Mouse (Mus musculus) heart, embryonic 11.5 days (tissue): Measurements from ENCODE around the gene Gm20425. TPM values are rescaled to one million over a fixed set of nuclear protein-coding genes. Genes with fewer than 3 reads are reported as not detected.
"Not testable (repeated sequence)": the region's sequence is repeated elsewhere in the genome, so short reads cannot be mapped to it uniquely, and the experiment has no call there.

Experiments
- ATAC-seq: fragments of 200-750 bp; cut with Nextera tagmentation; replicated peaks from 2 replicates; pipeline ENCODE4 v1.8.0; 2017; ENCODE audit warnings: moderate library complexity; ENCODE audit not compliant: insufficient number of reproducible peaks, low FRiP score, low TSS enrichment
- H3K27ac ChIP-seq: fragments of 300-500 bp; sonication (generic); 2 replicates; pipeline ENCODE4 v1.5.1; 2014; ENCODE audit warnings: mild to moderate bottlenecking, low read depth, low read length
- H3K27me3 ChIP-seq: fragments of 300-500 bp; sonication (generic); 2 replicates; pipeline ENCODE4 v1.6.1; 2014; ENCODE audit warnings: mild to moderate bottlenecking, low read length, mixed read lengths; ENCODE audit not compliant: control insufficient read depth, insufficient read depth
- H3K36me3 ChIP-seq: fragments of 300-500 bp; sonication (generic); 2 replicates; pipeline ENCODE4 v1.6.1; 2014; ENCODE audit warnings: mild to moderate bottlenecking, low read length, moderate library complexity, mixed read lengths; ENCODE audit not compliant: control insufficient read depth, insufficient read depth
- H3K4me1 ChIP-seq: fragments of 300-500 bp; sonication (generic); 2 replicates; pipeline ENCODE4 v1.6.1; 2014; ENCODE audit warnings: low read length; ENCODE audit not compliant: control insufficient read depth, insufficient read depth
- H3K4me2 ChIP-seq: fragments of 300-500 bp; sonication (generic); 2 replicates; pipeline ENCODE4 v1.6.1; 2014; ENCODE audit warnings: mild to moderate bottlenecking, moderate library complexity
- H3K4me3 ChIP-seq: fragments of 300-500 bp; sonication (generic); 2 replicates; pipeline ENCODE4 v1.5.1; 2014; ENCODE audit warnings: low read depth, low read length
- H3K9ac ChIP-seq: fragments of 300-500 bp; sonication (generic); 2 replicates; pipeline ENCODE4 v1.6.1; 2014; ENCODE audit warnings: mild to moderate bottlenecking, low read depth, low read length, moderate library complexity
- H3K9me3 ChIP-seq: fragments of 300-500 bp; sonication (generic); replicated peaks from 2 replicates; pipeline ENCODE4 v1.6.1; 2016; ENCODE audit warnings: low read length; ENCODE audit not compliant: control insufficient read depth
- WGBS: fragments of 180-500 bp; shearing (Covaris S2); extraction: QIAGEN DNeasy Blood & Tissue Kit; methylation state at CpG from one replicate; pipeline ENCODE4 v1.1.7; 2014; ENCODE audit not compliant: insufficient replicate concordance; 5-methylcytosine and 5-hydroxymethylcytosine counted together
- polyA plus RNA-seq: library from polyadenylated mRNA; unstranded; fragments of >200 nt; fragmentation: Nextera tagmentation; extraction: Ambion mirVana; gene quantifications from 2 replicates; pipeline ENCODE4 v1.2.1, GENCODE M21; 2014

The Gm20425 gene
- polyA plus RNA-seq, 1 experiment from 2014 or later: 2.0 TPM

GRCm38 (mm10) chr9:103163806-103164205 is 66.3 kb downstream of the Gm20425 start:
- Histone ChIP-seq H3K36me3 (no peaks in the 10 kb centered on the region), H3K4me2 (no peak overlapping the region), H3K4me1 (no peaks in the 10 kb centered on the region; the same call in 1 of the 2 replicates), H3K27ac (no peak overlapping the region), H3K4me3 (no peak overlapping the region), H3K9ac (no peak overlapping the region), H3K9me3 (no peaks in the 10 kb centered on the region), H3K27me3 (no peaks in the 10 kb centered on the region)
- WGBS: 66% methylated on average over 15 of the region's 15 CpGs
- no peak for ATAC-seq

GRCm38 (mm10) chr9:103155158-103155557 is 74.9 kb downstream of the Gm20425 start:
- not testable (repeated sequence) for H3K27ac ChIP-seq, H3K9ac ChIP-seq, ATAC-seq, H3K36me3 ChIP-seq, H3K4me3 ChIP-seq, H3K4me2 ChIP-seq, H3K9me3 ChIP-seq, H3K4me1 ChIP-seq, H3K27me3 ChIP-seq
- WGBS: 85% methylated on average over 7 of the region's 7 CpGs

DNA sequence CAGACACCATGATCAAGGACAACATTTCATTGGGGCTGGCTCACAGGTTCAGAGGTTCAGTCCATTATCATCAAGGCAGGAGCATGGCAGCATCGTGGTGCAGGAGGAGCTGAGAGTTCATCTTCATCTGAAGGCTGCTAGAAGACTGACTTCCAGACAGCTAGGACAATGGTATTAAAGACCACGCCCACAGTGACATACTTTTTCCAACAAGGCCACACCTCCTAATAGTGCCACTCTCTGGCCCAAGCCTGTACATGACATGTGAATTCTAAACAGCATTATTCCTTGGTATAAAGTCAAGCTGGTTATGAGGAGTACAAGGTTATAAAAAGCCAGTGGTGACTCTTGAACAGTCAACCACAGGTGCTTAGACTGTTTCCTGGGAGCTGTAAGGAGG is 75.5 kb downstream of the Gm20425 start:
- Histone ChIP-seq H3K27me3 (no peaks in the 10 kb centered on the region), H3K4me2 (no peak overlapping the region), H3K27ac (no peak overlapping the region), H3K4me3 (no peak overlapping the region), H3K36me3 (no peaks in the 10 kb centered on the region), H3K4me1 (no peaks in the 10 kb centered on the region), H3K9me3 (no peaks in the 10 kb centered on the region), H3K9ac (no peak overlapping the region)
- WGBS: 79% methylated on average over 2 of the region's 2 CpGs
- no peak for ATAC-seq

DNA sequence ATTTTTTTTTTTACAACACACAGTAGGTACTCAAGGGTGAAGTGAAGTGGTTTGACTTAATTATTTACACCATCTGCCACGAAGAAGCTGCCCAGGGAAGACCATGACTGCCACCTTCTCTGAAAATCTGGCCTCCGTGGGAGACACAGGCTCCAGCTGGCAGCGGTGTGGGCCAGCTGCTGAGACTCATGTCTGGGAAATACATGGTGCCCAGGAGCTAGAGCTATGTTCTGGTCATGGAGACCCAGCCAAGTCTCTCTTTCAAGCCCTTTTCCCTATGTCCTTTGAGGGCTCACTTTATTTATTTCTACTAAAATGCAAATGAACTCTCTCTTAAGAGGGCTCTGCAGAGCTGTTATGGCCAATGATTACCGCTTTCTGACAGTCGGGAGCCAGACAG is 76.8 kb downstream of the Gm20425 start:
- ATAC-seq: no peak
- Histone ChIP-seq H3K36me3 (no peaks in the 10 kb centered on the region), H3K9me3 (no peaks in the 10 kb centered on the region), H3K27me3 (no peaks in the 10 kb centered on the region), H3K4me1 (no peaks in the 10 kb centered on the region), H3K4me2 (no peak overlapping the region), H3K9ac (no peak overlapping the region), H3K4me3 (no peak overlapping the region), H3K27ac (no peak overlapping the region)
- 72% methylated on average over 5 of the region's 5 CpGs for WGBS

GRCm38 (mm10) chr9:103149074-103149799 is 80.9 kb downstream of the Gm20425 start:
- no peaks in the 10 kb centered on the region for H3K9me3 ChIP-seq
- 76% methylated on average over 12 of the region's 12 CpGs for whole genome bisulfite sequencing
- H3K9ac ChIP-seq: no peak overlapping the region

DNA sequence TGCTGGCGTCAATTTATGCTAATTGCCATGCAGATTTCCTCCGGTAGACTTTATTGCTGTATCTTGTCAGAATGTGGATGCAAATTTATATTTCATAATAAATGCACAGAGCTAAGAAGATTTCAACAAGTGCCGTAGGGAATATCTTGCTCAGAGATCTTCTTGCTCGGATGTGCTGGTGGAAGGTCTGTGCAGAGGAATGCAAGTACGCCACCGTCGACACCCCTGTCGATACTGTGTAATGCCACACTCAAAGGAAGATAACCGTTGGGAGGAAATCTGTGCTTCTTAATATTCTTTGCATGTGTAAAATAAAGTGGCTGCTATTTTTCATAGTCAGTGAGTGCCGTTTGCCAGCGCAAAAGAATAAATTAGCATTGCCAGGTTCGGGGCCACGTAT is 83.0 kb downstream of the Gm20425 start:
- Histone ChIP-seq H3K9me3 (no peaks in the 10 kb centered on the region), H3K4me2 (no peak overlapping the region), H3K4me3 (no peak overlapping the region), H3K9ac (no peak overlapping the region), H3K4me1 (peaks cover 12% of the 10 kb centered on the region; the same call in 1 of the 2 replicates), H3K27me3 (no peaks in the 10 kb centered on the region), H3K27ac (no peak overlapping the region), H3K36me3 (no peaks in the 10 kb centered on the region)
- ATAC-seq: no peak
- 55% methylated on average over 13 of the region's 13 CpGs for WGBS

More at GRCm38 (mm10) chr9:103149074-103149799, 80.9 kb downstream of the Gm20425 start:
- Histone ChIP-seq H3K36me3 (no peaks in the 10 kb centered on the region), H3K27me3 (no peaks in the 10 kb centered on the region), H3K4me2 (no peak overlapping the region), H3K27ac (no peak overlapping the region), H3K4me3 (no peak overlapping the region), H3K4me1 (peaks cover 9% of the 10 kb centered on the region; the same call in 1 of the 2 replicates)
- no peak for ATAC-seq

- 43% methylated on average over 9 of the region's 9 CpGs for WGBS
- H3K36me3 ChIP-seq: no peaks in the 10 kb centered on the region
- H3K27me3 ChIP-seq: no peaks in the 10 kb centered on the region
- H3K4me1 ChIP-seq: peaks cover 12% of the 10 kb centered on the region; the same call in 1 of the 2 replicates
- H3K27ac ChIP-seq: no peak overlapping the region
- no peaks in the 10 kb centered on the region for H3K9me3 ChIP-seq
- no peak overlapping the region for H3K4me2 ChIP-seq
- no peak for ATAC-seq
- no peak overlapping the region for H3K4me3 ChIP-seq
- no peak overlapping the region for H3K9ac ChIP-seq
Observed at GRCm38 (mm10) chr9:103146703-103147102, 83.4 kb downstream of the Gm20425 start.

GRCm38 (mm10) chr9:103146257-103146656 is 83.8 kb downstream of the Gm20425 start:
- no peak for ATAC-seq
- Histone ChIP-seq H3K4me1 (peaks cover 12% of the 10 kb centered on the region; the same call in 1 of the 2 replicates), H3K36me3 (no peaks in the 10 kb centered on the region), H3K27ac (no peak overlapping the region), H3K4me2 (no peak overlapping the region), H3K9ac (no peak overlapping the region), H3K4me3 (no peak overlapping the region), H3K9me3 (no peaks in the 10 kb centered on the region), H3K27me3 (no peaks in the 10 kb centered on the region)
- WGBS: 80% methylated on average over 10 of the region's 10 CpGs

DNA sequence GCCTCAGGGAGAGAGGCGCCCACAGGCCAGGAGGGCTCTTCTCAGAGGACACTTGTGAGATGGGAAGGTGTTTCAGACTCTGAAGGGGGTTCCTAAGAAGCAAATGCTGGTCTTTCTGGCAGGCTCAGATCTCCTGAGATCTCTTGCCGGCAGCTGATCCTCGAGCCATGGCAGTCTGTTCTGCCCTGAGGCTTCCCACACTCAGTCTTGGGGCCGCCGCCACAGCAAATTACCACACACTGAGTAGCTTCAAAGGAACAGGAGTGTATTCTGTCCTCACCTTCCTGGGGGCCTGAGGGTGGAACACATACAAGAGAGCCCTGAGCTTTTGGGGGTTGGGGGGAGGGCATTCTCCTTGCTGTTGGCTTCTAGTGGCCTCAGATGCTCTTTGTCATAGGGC is 84.8 kb downstream of the Gm20425 start:
- ATAC-seq: no peak
- Histone ChIP-seq H3K9me3 (no peaks in the 10 kb centered on the region), H3K27ac (no peak overlapping the region), H3K27me3 (no peaks in the 10 kb centered on the region), H3K4me3 (no peak overlapping the region), H3K36me3 (no peaks in the 10 kb centered on the region), H3K4me2 (no peak overlapping the region), H3K4me1 (peaks cover 15% of the 10 kb centered on the region), H3K9ac (peak overlapping the region; percentile 16; the same call in 1 of the 2 replicates)
- 38% methylated on average over 5 of the region's 5 CpGs for WGBS
